Mouse (Mus musculus) limb, embryonic 11.5 days (tissue): Measurements from ENCODE around the gene Trim44. TPM values are rescaled to one million over a fixed set of nuclear protein-coding genes. Genes with fewer than 3 reads are reported as not detected.

Source experiments
- ATAC-seq: fragments of 200-750 bp; cut with Nextera tagmentation; 2 replicates; pipeline ENCODE4 v1.8.0; 2017; ENCODE audit warnings: low read depth; ENCODE audit not compliant: insufficient number of reproducible peaks, low FRiP score, low TSS enrichment
- DNase-seq: peaks from one replicate; pipeline ENCODE4 v3.0.0-alpha.2; 2015; ENCODE audit warnings: low spot score
- H3K27ac ChIP-seq: fragments of 300-500 bp; sonication (generic); replicated peaks from 2 replicates; pipeline ENCODE4 v1.5.1; 2014; ENCODE audit warnings: low read depth, mild to moderate bottlenecking, low read length
- H3K27me3 ChIP-seq: fragments of 300-500 bp; sonication (generic); 2 replicates; pipeline ENCODE4 v1.6.1; 2014; ENCODE audit warnings: mild to moderate bottlenecking, low read length, mixed read lengths; ENCODE audit not compliant: control insufficient read depth, insufficient read depth
- H3K36me3 ChIP-seq: fragments of 300-500 bp; sonication (generic); 2 replicates; pipeline ENCODE4 v1.6.1; 2014; ENCODE audit warnings: mild to moderate bottlenecking, low read length, moderate library complexity, mixed read lengths; ENCODE audit not compliant: control insufficient read depth, insufficient read depth
- H3K4me1 ChIP-seq: fragments of 300-500 bp; sonication (generic); 2 replicates; pipeline ENCODE4 v1.6.1; 2014; ENCODE audit warnings: low read length, mixed read lengths; ENCODE audit not compliant: control insufficient read depth, insufficient read depth
- H3K4me2 ChIP-seq: fragments of 300-500 bp; sonication (generic); 2 replicates; pipeline ENCODE4 v1.6.1; 2014; ENCODE audit warnings: low read depth, mild to moderate bottlenecking, moderate library complexity; ENCODE audit not compliant: severe bottlenecking
- H3K4me3 ChIP-seq: fragments of 300-500 bp; sonication (generic); 2 replicates; pipeline ENCODE4 v1.5.1; 2014; ENCODE audit warnings: low read depth, low read length
- H3K9ac ChIP-seq: fragments of 300-500 bp; sonication (generic); 2 replicates; pipeline ENCODE4 v1.6.1; 2014; ENCODE audit warnings: mild to moderate bottlenecking, low read length
- H3K9me3 ChIP-seq: fragments of 300-500 bp; sonication (generic); 2 replicates; pipeline ENCODE4 v1.6.1; 2016; ENCODE audit warnings: low read length; ENCODE audit not compliant: control insufficient read depth
- WGBS: fragments of 180-500 bp; shearing (Covaris S2); extraction: QIAGEN DNeasy Blood & Tissue Kit; methylation state at CpG from one replicate; pipeline ENCODE4 v1.1.7; 2014; 5-methylcytosine and 5-hydroxymethylcytosine counted together
- polyA plus RNA-seq: library from polyadenylated mRNA; unstranded; fragments of >200 nt; fragmentation: Nextera tagmentation; extraction: Ambion mirVana; gene quantifications from 2 replicates; pipeline ENCODE4 v1.2.1, GENCODE M21; 2014

Trim44 gene
- polyA plus RNA-seq, 1 experiment from 2014 or later = 38.9 TPM

- Histone ChIP-seq H3K4me2 (no peak overlapping the region), H3K4me3 (no peak overlapping the region), H3K9me3 (no peaks in the 10 kb centered on the region), H3K9ac (no peak overlapping the region), H3K4me1 (no peaks in the 10 kb centered on the region), H3K27ac (no peak overlapping the region), H3K27me3 (no peaks in the 10 kb centered on the region), H3K36me3 (no peaks in the 10 kb centered on the region)
- 88% methylated on average over 14 of the region's 14 CpGs for WGBS
- no peak for DNase-seq
- no peak for ATAC-seq
Observed at GRCm38 (mm10) chr2:102416149-102416743, 8.6 kb upstream of the Trim44 start.

- Histone ChIP-seq H3K4me1 (0 out of 2 replicates have a peak, but pooled peaks cover 3% of the 10 kb centered on the region), H3K27ac (no peak overlapping the region), H3K9ac (no peak overlapping the region), H3K4me3 (no peak overlapping the region), H3K9me3 (no peaks in the 10 kb centered on the region), H3K27me3 (no peaks in the 10 kb centered on the region), H3K36me3 (no peaks in the 10 kb centered on the region), H3K4me2 (no peak overlapping the region)
- peak; percentile 6 for DNase-seq
- no peak for ATAC-seq
- 95% methylated on average over 2 of the region's 2 CpGs for whole genome bisulfite sequencing
Observed at GRCm38 (mm10) chr2:102412738-102413137, 5.1 kb upstream of the Trim44 start.

GRCm38 (mm10) chr2:102410615-102411014 lies 3.0 kb upstream of the Trim44 start:
- Histone ChIP-seq H3K4me3 (no peak overlapping the region), H3K4me1 (0 out of 2 replicates have a peak, but pooled peaks cover 5% of the 10 kb centered on the region), H3K9me3 (no peaks in the 10 kb centered on the region), H3K36me3 (no peaks in the 10 kb centered on the region), H3K4me2 (no peak overlapping the region), H3K9ac (no peak overlapping the region), H3K27ac (no peak overlapping the region), H3K27me3 (no peaks in the 10 kb centered on the region)
- ATAC-seq (no peak), DNase-seq (peak; percentile 18)
- 77% methylated on average over 4 of the region's 4 CpGs for WGBS

- H3K4me3 ChIP-seq = no peak overlapping the region
- no peaks in the 10 kb centered on the region for H3K9me3 ChIP-seq
- H3K27ac ChIP-seq = no peak overlapping the region
- no peak for ATAC-seq
- peak; percentile 8 for DNase-seq
- H3K36me3 ChIP-seq = no peaks in the 10 kb centered on the region
- H3K27me3 ChIP-seq = no peaks in the 10 kb centered on the region
- H3K9ac ChIP-seq = no peak overlapping the region
- no peak overlapping the region for H3K4me2 ChIP-seq
- H3K4me1 ChIP-seq = 0 out of 2 replicates have a peak, but pooled peaks cover 5% of the 10 kb centered on the region
- 92% methylated on average over 3 of the region's 3 CpGs for WGBS
Observed at GRCm38 (mm10) chr2:102409741-102410140, 2.1 kb upstream of the Trim44 start.

GRCm38 (mm10) chr2:102406324-102407304 lies 1.0 kb downstream of the Trim44 start:
- Histone ChIP-seq H3K9me3 (no peaks in the 10 kb centered on the region), H3K27ac (no peak overlapping the region), H3K4me1 (0 out of 2 replicates have a peak, but pooled peaks cover 5% of the 10 kb centered on the region), H3K27me3 (no peaks in the 10 kb centered on the region), H3K4me3 (no peak overlapping the region), H3K9ac (no peak overlapping the region), H3K4me2 (no peak overlapping the region), H3K36me3 (no peaks in the 10 kb centered on the region)
- 76% methylated on average over 4 of the region's 4 CpGs for WGBS
- ATAC-seq (no peak), DNase-seq (peak; percentile 8)

- no peak overlapping the region for H3K4me3 ChIP-seq
- H3K27ac ChIP-seq = no peak overlapping the region
- 91% methylated on average over 5 of the region's 5 CpGs for WGBS
- no peak overlapping the region for H3K4me2 ChIP-seq
- peaks cover 14% of the 10 kb centered on the region; the same call in 1 of the 2 replicates for H3K4me1 ChIP-seq
- no peaks in the 10 kb centered on the region for H3K9me3 ChIP-seq
- no peak for DNase-seq
- H3K27me3 ChIP-seq = no peaks in the 10 kb centered on the region
- H3K36me3 ChIP-seq = no peaks in the 10 kb centered on the region
- ATAC-seq = no peak
- H3K9ac ChIP-seq = no peak overlapping the region
Observed at GRCm38 (mm10) chr2:102403982-102404381, 3.6 kb downstream of the Trim44 start.

GRCm38 (mm10) chr2:102403306-102403705 lies 4.3 kb downstream of the Trim44 start:
- no peaks in the 10 kb centered on the region for H3K27me3 ChIP-seq
- no peak for DNase-seq
- ATAC-seq = no peak
- no peaks in the 10 kb centered on the region for H3K9me3 ChIP-seq
- no peak overlapping the region for H3K4me2 ChIP-seq
- H3K9ac ChIP-seq = no peak overlapping the region
- H3K36me3 ChIP-seq = no peaks in the 10 kb centered on the region
- WGBS = 90% methylated on average over 4 of the region's 4 CpGs
- no peak overlapping the region for H3K4me3 ChIP-seq
- peaks cover 14% of the 10 kb centered on the region; the same call in 1 of the 2 replicates for H3K4me1 ChIP-seq
- no peak overlapping the region for H3K27ac ChIP-seq

GRCm38 (mm10) chr2:102401352-102401692 lies 6.3 kb downstream of the Trim44 start:
- Histone ChIP-seq H3K27ac (peak overlapping the region; percentile 91), H3K9ac (peak overlapping the region; percentile 93), H3K9me3 (no peaks in the 10 kb centered on the region), H3K27me3 (no peaks in the 10 kb centered on the region), H3K4me2 (peak overlapping the region; percentile 78), H3K4me3 (peak overlapping the region; percentile 55), H3K36me3 (no peaks in the 10 kb centered on the region), H3K4me1 (peaks cover 9% of the 10 kb centered on the region; the same call in 1 of the 2 replicates)
- ATAC-seq (no peak), DNase-seq (no peak)
- 28% methylated on average over 6 of the region's 6 CpGs for WGBS
